Mouse (Mus musculus) liver, adult (tissue): ENCODE results near the gene Ptges3.

Experiments used
- GATA4 ChIP-seq: IDR thresholded peaks from 2 replicates; pipeline ENCODE4 v1.6.1; 2014; ENCODE audit warnings: mild to moderate bottlenecking, low read length; ENCODE audit not compliant: insufficient replicate concordance

The Ptges3 gene

GRCm38 (mm10) chr10:128058601-128059151 is at the start of gene Ptges3:
Ptges3 (plus strand) TSS chr10:128058954.
- TF ChIP-seq GATA4: no peak; the same call in 1 of the 2 replicates

- no peak for TF ChIP-seq GATA4
Observed at GRCm38 (mm10) chr10:128009735-128010134, 49.0 kb upstream of the Ptges3 start.

GRCm38 (mm10) chr10:128015068-128015934 is 43.5 kb upstream of the Ptges3 start, which contains the start of gene Prim1:
Prim1 (plus strand) TSS chr10:128015168.
- TF ChIP-seq GATA4: no peak

GRCm38 (mm10) chr10:128022196-128022595 is 36.6 kb upstream of the Ptges3 start:
- TF ChIP-seq GATA4: no peak

GRCm38 (mm10) chr10:128023496-128023895 is 35.3 kb upstream of the Ptges3 start:
- no peak for TF ChIP-seq GATA4

- TF ChIP-seq GATA4: no peak
Observed at GRCm38 (mm10) chr10:128029931-128030330, 28.8 kb upstream of the Ptges3 start.

GRCm38 (mm10) chr10:128030860-128031259 is 27.9 kb upstream of the Ptges3 start:
- no peak for TF ChIP-seq GATA4

GRCm38 (mm10) chr10:128036746-128037425 is 21.9 kb upstream of the Ptges3 start:
- TF ChIP-seq GATA4: no peak

GRCm38 (mm10) chr10:128037921-128038320 is 20.8 kb upstream of the Ptges3 start:
- TF ChIP-seq GATA4: no peak

GRCm38 (mm10) chr10:128039167-128039566 is 19.6 kb upstream of the Ptges3 start:
- TF ChIP-seq GATA4: no peak

GRCm38 (mm10) chr10:128039858-128040257 is 18.9 kb upstream of the Ptges3 start:
- no peak for TF ChIP-seq GATA4

GRCm38 (mm10) chr10:128040293-128040692 is 18.5 kb upstream of the Ptges3 start:
- TF ChIP-seq GATA4: no peak

GRCm38 (mm10) chr10:128041636-128042035 is 17.1 kb upstream of the Ptges3 start:
- no peak for TF ChIP-seq GATA4

GRCm38 (mm10) chr10:128042466-128042865 is 16.3 kb upstream of the Ptges3 start:
- no peak for TF ChIP-seq GATA4

GRCm38 (mm10) chr10:128043041-128043835 is 15.5 kb upstream of the Ptges3 start:
- TF ChIP-seq GATA4: no peak

GRCm38 (mm10) chr10:128048157-128048556 is 10.6 kb upstream of the Ptges3 start:
- no peak for TF ChIP-seq GATA4

- no peak for TF ChIP-seq GATA4
Observed at GRCm38 (mm10) chr10:128049741-128050140, 9.0 kb upstream of the Ptges3 start.
